Mouse (Mus musculus) heart, postnatal 14 days (tissue): ENCODE results near the gene Cend1. TPM values are rescaled to one million over a fixed set of nuclear protein-coding genes. Genes with fewer than 3 reads are reported as not detected.
"Not testable (repeated sequence)": the region's sequence is repeated elsewhere in the genome, so short reads cannot be mapped to it uniquely, and the experiment has no call there.

Experiments
- DNase-seq, 2 experiments: peaks; one replicate each; pipeline ENCODE4 v3.0.0; 2021 to 2022
- intact Hi-C: fragments of 180-260 bp; cut with DNase I; formaldehyde crosslinking; loops from one replicate; pipeline ENCODE4 v1.15.1; 2025
- total RNA-seq, 2 experiments: library from RNA; stranded (reverse); gene quantifications; 2 replicates each; pipeline ENCODE4 v1.2.3; 2021

The Cend1 gene
- total RNA-seq, 2 experiments from 2014 or later: 1.5 to 1.7 TPM

DNA sequence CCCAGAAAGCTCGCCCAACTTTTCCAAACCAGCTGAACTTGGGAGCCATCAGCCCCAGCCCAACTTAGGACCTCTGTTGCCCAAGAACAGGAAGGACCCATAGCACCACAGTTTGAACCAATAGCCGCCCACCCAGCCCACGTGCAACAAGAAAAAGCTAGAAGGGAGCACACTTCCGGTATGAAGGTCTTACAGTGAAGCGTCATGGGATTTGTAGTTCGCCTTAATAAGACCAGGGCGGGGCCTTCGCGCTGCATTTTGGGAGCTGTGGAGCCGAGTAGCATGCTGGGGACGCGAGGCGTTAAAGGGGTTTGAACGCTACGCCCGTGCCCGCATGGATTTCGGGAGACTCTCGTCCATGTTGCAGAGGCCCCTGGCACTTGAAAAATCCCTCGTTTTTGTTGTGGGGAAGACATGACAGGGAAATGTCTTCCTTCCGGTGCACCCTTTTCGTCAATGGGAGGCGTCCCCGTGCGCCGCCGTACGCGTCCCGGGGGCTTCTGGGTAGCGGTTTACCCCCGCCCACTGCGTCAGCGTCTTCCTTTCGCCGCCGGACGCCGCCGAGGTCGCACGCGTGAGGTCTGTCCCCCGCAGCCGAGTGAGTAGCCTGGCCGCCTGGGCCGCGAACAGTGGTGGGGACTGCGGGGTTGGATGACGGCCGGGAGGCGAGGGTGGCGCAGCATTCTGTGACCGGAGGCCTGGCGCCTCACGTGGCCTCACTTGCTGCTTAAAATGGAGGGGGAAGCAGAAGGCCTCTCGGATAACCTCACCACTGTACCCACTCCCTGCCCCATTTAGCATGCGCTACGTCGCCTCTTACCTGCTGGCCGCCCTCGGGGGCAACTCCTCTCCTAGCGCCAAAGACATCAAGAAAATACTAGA lies 18.1 kb upstream of the Cend1 start, which contains the start of gene Rplp2:
Gene Rplp2 (plus strand): TSS at position 261 of the 882 bp plus-strand sequence.
- peak; percentile 91 to 94 for DNase-seq
- intact Hi-C loops: no loop called here

DNA sequence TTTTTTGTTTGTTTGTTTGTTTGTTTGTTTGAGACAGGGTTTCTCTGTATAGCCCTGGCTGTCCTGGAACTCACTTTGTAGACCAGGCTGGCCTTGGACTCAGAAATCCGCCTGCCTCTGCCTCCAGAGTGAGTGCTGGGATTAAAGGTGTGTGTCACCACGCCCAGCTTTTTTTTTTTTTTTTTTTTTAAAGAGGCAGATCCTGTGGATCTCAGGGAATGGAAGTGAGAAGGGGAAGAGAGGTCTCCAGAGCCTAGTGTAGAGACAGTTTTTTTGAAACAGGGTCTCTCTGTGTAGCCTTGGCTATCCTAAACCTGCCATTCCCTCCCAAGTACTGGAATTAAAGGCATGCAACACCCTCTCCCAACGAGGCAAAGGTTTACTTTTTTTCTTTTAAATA lies 17.1 kb upstream of the Cend1 start:
- intact Hi-C loops, DNase-seq: not testable (repeated sequence)

DNA sequence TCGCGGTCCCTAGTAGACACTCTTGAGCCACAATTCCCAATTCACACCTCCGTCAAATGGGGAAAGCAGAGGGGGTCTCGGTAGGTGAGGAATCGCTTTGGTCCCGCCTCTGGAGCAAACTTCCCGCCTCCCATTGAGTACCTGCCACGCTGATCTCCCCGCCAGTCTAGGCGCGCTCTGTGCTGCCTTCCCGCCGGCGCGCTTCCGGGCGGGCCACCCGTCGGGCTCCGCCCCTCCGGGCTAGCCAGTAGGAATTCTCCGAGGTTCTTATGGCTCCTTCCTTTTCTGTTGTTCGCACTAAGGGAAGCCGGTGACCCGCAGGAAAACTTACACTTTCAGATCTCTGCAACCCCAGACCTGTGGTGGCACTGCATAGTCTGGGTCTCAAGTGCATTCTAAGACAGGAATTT lies 14.5 kb upstream of the Cend1 start, which contains the start of gene Pidd1:
Gene Pidd1 (minus strand): TSS at position 198 of the 410 bp plus-strand sequence.
- peak; percentile 73 to 78 for DNase-seq

DNA sequence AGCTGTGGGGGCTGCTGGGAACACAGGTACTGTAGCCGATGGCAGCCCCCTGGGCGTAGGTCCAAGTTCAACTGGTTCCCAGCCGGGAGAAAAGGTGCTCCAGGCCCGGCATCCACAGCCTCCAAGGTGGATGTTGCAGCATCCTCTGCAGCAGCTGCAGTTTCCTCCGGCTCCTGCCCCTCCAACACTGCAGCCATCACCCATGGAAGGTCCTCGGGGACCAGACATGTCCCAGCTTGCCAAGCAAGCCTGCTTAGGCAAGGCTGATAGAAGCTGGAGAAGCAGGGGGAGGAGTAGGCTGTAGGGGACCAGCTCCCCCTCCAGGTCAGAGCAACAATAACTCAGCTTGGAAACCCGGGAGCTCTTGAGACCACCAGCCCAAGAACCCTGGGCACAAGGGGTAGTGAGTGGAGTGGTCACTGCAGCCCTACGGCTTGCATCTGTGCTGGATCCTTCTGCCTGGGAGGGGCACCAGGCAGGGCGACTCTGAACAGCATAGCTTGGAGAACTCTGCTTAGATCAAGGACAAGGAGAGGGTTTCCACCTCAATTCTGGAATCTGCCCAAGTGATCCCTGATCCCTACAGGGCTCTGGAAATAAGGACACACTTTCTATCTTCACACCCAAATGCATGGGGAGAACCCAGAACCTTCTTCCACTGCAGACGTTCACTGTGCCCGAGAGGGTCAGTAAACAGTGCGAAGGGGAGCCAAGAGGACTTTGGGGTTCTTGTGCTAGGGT lies 14.0 kb upstream of the Cend1 start:
- intact Hi-C loops: no loop called here
- peak in 1 of 2 experiments; percentile 36 for DNase-seq

More for the DNA sequence above, 14.5 kb upstream of the Cend1 start, which contains the start of gene Pidd1:
- intact Hi-C loops: no loop called here

DNA sequence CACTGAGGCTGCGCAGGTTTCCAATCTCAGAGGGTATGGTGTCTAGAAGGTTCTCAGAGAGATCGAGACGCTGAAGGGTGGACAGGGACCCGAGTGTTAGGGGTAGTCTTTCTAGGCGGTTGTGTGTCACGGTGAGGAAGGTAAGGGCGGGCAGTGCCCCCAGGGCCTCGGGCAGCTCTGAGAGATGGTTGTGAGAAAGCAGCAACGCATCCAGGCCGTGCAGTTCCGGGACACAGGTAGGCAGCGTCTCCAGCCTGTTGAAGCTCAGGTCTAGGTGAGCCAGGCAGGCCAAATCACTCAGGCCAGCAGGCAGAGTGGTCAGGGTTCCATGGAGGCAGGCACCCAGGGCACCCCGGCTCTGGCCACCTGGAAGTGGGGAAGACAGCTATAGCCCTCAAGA lies 12.9 kb upstream of the Cend1 start:
- intact Hi-C loops: no loop called here

DNA sequence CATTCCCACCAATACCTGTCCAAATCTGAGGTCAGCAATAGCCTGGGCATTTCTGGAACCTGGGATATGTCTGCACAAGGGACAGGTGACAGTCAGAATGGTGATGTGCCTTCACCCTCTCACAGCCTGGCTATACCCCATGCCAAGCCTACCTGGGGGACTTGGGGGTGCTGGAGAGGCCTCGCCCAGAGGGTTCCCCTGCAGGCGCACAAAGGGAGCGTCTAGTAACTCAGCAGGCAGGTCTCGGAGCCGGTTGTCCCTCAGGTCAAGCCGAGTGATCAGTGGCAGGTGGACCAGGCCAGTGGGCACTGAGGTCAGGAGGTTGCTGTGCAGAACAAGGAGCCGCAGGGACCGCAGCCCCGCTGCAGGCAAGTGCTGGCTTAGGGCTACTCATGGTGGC lies 12.2 kb upstream of the Cend1 start:
- intact Hi-C loops: no loop called here
- no peak for DNase-seq

More for the DNA sequence above, 12.9 kb upstream of the Cend1 start:
- DNase-seq: no peak

DNA sequence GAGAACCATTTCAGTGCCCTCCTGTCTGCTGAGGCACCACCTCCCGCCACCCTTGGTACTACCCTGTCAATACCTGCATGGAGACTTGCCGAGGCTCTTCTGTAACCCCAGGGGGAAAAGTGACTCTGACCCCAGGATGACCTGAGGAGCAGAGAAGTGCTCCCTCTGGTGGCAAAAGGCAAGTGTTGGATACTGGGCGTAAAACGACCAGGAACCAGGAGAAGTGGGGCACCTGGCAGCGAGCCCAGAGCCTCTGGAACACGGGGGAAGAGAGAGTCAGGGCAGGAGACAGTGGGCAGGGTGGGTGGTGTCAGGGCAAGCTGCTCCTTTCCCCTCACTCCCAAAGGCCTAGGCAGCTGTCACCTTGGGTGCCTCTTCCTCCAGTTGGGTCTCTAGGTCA lies 11.3 kb upstream of the Cend1 start:
- DNase-seq: peak in 1 of 2 experiments; percentile 68
- intact Hi-C loops: no loop called here

DNA sequence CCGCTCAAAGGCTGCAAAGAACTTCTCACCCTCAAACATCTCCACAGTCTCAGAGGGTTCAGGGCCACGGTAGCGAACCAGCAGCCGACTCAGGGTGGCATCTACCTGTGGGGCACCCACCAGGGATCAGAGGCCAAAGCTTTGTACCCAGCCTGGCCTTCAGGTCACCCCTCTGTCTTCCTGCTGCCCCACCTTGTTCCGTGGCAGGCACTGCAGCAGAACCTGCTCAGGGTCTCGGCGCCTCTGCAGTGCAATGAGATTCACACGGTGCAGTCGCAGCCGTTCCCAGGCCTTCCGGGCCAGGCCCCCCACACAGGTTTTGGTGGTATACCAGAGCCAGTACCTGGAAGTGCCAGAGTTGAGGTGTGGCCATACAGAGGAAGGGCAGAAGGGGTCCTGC lies 10.5 kb upstream of the Cend1 start:
- intact Hi-C loops: no loop called here
- DNase-seq: no peak

DNA sequence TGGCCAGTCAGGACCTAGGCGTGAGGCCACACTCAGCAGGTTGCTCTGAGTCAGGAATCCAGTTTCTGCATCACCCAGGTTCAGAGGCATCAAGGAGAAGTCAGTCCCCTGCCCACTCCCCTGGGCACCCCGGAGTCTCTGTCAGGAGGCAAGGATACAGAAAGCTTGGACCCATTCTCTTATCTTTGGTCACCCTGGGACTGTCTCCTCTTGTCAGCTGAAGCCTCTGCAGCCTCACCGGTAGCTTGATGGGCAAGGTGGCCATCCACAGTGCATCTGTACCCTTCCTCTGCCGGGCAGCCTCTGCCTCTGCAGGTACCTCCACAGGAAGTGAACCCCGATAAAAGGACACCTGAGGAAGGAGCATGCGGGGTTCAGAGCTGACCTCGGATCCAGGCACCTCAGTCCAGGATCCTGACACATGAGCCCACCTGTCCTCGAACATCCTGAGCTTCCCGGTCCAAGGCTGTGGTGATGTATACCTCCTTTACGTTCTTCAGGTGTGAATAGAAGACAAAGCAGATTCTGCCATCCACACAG lies 9.9 kb upstream of the Cend1 start:
- no peak for DNase-seq
- intact Hi-C loops: no loop called here

DNA sequence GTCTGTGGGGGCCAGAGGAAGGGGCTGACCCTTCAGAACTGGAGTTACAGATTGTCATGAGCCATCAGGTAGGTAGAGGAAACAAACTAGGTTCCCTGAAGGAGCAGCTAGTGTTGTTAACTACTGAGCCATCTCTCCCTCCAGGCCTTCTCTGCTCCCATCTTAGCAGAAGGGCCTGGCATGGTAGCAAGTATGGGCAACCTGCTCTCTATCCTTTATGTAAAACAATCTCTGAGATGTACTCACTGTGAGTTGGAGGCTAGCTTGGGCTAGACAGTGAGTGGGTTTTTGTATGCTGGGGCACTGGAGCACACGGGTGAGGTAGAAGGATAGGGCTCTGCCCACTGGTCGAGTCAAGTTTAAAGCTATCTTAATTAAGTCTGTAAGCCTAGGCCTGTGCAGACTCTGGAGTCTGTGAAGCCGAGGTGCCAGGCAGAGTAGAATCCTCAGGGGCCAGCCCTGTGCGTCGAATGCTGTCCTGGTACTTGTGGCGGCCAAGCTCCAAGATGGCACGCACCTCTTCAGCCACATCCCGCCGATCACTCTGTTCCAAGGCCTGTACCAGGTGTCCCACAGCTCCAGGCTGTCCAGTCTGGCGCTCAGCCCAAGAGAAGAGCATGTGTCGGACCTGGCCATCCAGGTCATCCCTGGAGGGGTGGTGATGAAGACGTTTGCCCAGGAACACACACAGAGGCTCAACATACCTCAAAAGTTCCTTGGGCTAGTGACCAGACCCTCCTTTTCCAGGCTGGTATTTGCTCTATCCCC lies 9.1 kb upstream of the Cend1 start:
- no peak for DNase-seq
- intact Hi-C loops: no loop called here

DNA sequence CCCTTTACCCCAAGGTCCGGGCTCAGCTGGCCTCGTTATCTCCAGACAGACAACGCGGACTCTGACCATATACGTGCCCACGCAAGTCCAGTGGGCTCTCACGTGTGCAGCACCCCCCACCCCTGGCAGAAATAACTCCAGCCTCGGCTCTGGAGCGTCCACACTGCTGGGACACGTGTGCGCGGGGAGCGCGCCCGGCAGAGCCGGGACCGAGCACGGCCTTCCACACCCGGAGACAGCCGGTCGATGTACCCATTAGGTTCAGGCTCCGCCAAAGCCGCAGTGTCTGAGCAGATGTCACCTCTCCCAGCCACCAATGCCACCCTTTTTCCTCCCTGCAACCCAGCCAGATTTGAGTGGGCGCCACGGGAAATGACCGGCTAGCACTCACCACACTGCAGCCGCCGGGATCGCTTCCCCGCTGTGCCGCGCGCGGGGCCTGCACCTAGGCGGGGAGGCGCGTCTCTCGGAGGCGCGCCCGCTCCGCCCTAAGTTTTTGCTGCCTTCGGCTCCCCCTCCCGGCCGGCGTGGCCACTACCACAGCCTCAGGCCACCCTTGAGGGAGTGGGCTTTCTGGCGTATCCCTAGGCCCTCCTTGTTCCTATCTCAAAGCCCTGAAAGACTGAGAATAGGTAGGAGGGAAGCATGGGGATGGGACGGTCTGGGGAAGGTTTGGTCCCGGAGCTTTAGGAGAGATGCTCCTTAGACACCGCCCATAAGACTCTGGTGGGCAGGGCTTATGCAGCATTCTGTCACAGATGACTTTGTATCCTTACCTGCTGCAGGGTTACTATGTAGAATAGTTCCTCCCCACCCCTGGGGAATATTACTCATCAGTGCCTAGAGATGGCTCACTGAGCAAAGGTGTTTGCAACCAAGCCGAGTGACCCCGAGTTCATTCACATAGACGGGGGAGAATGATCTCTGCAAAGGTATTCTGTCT lies 8.2 kb upstream of the Cend1 start, which contains the start of gene Slc25a22:
Gene Slc25a22 (minus strand): TSS at position 715 of the 943 bp plus-strand sequence.
- intact Hi-C loops: loop anchor here (1.0 kb wide), 1 partner anchor 28 kb away; no protein-coding TSS in a partner anchor
- DNase-seq: peak; percentile 87 to 89

DNA sequence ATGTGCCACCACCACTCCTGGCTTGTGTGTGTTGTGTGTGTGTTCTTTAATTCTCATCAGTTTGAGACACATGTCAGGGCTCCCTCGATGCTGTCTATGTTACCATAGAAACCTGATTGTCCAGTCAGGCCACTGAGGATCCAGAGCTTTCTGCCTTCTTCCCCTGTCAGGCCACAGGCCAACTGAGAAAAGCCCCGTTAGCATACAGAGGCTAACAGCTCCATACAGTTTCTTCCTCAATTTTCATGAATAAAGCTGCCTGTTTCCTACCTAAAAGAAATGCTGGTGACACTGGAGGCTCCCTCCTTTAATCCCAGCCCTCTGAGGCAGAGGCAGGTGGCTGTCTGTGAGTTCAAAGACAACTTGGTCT lies 7.2 kb upstream of the Cend1 start:
- intact Hi-C loops: no loop called here
- DNase-seq: no peak

DNA sequence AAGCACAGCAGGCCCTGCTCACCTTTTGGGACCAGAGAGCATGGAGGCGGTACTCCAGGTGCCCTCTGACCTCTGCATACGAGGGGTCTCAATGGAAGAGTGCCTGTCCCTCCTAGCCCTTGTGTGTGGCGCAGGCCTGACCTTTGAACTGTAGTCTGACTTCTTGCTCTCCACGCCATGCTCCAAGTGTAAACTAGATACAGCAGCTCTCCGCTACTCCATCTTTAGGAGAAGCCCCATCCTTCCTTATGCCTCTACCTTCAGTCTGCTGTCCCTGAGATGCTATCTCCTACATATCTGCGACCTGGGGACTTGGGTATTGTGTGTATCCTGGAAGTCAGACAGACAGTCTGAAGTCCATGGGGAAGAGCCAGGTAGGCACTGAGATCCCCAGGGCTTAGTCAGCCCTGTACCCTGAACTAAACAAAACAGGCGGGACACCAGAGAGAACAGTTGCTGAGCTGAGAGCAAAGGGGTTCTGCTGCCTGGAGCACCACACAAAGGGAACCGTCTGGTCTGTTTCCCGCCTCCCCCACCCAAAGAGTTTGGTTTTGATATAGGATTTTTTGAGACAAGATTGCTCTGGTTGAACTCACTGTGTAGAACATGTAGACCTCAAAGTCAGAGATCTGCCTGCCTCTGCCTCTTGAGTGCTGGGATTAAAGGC lies 6.7 kb upstream of the Cend1 start:
- DNase-seq: no peak
- intact Hi-C loops: no loop called here

DNA sequence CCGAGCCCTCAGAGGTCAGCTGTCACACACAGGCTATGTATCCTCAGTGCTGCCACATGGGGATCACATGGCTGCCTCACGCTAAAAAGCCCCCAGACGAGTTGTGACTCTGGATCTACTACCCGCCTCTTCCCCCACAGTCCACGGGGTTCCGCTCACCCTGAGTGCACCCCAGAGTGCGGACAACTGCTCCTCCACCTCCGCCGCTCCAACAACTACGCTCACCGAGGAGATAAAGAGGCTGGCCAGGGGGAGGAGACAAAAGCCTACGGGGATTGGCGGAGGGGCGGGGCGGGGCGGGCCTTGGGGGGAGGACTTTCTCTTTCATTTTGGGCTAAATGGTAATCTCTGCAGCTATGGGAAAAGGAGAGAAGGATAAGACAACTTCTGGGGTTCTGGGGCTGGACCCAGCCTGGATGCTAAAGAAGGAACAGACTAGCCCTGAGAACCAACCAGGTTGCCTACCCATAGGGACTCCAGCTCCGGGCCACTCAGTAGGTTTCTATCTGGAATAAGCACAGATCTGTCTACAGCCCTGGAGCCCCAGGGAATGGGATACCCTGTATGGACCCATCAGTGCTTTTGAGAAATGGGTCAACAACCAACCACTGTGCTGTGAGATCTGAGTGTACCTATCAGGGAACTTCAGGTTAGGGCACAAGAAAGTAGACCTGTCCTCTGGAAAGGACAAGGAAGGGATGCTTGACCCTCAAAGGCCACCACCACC lies 6.0 kb upstream of the Cend1 start:
- DNase-seq: peak; percentile 66 to 68
- intact Hi-C loops: no loop called here

DNA sequence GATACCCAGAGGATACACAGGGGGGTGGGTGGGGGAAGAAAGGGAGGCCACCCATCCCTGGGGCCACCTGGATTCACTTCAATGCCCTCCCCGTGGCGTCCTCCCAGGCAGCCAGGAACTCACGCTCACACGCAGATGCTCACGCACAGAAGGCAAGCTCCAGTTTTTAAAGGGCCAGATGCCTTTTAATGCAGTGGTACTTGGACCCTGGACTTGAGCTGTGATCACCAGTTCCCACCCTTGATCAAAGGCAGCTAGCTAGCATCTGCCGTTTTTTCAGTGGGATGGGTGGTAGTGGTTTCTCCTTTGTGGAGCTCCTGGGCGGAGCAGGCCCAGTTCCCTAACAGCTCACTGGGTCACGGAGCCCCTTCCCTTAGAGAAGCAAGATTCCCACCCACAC lies 5.2 kb upstream of the Cend1 start:
- intact Hi-C loops: no loop called here
- peak in 1 of 2 experiments; percentile 54 for DNase-seq

DNA sequence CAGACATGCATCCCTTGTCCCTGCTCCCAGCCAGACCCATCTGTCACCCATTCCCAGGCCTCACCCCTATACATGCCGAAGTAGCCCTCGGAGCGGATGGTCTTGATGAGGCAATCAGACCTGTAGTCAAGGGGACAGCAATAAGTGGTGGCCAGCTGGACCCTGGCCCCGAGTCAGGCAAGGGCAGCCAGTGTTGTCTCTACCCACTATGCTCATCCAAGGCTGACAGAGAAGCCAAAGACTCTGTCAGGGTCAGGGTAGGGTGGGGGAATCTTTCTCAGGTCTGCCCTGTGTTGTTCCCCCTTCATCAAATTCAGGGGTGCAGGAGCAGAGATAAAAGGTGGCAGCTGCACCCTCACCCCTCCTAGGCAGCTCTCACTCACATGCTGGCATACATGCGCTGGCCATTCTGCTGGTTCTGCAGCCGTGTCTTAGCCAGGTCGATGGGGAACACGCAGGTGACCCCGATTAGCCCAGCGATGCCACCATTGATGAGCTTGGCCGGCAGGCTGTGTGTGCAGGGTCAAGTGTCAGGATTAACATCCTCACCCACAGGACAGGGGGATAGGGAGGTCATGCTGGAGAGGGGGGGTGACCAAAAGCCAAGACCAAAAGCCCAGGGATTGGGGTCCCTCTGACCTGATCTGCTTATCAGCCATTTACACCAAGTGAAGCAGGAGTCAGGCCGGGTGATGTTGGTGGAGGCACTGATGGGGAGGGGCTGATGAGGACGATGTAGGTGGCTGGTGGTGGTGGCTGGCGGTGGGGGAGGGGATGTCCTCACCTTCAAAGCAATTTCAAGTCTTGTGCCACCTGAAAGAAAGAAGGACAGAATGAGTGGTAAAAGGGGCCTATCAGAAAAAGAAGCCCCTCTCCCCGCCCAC lies 4.5 kb upstream of the Cend1 start:
- intact Hi-C loops: no loop called here
- DNase-seq: no peak
